Mouse (Mus musculus) forebrain, embryonic 15.5 days (tissue): ENCODE data around the gene Hist1h1d. TPM values are rescaled to one million over a fixed set of nuclear protein-coding genes. Genes with fewer than 3 reads are reported as not detected.

Experiments used
- ATAC-seq: fragments of 200-750 bp; cut with Nextera tagmentation; replicated peaks from 2 replicates; pipeline ENCODE4 v1.8.0; 2017; ENCODE audit warnings: mild to moderate bottlenecking, moderate TSS enrichment, moderate library complexity
- H3K27ac ChIP-seq: fragments of 300-500 bp; sonication (generic); replicated peaks from 2 replicates; pipeline ENCODE4 v1.5.1; 2015; ENCODE audit warnings: mild to moderate bottlenecking, inconsistent platforms
- H3K27me3 ChIP-seq: fragments of 300-500 bp; sonication (generic); 2 replicates; pipeline ENCODE4 v1.6.1; 2015; ENCODE audit warnings: inconsistent platforms
- H3K36me3 ChIP-seq: fragments of 300-500 bp; sonication (generic); 2 replicates; pipeline ENCODE4 v1.6.1; 2015; ENCODE audit warnings: mild to moderate bottlenecking, inconsistent platforms
- H3K4me1 ChIP-seq: fragments of 300-500 bp; sonication (generic); 2 replicates; pipeline ENCODE4 v1.6.1; 2015; ENCODE audit warnings: inconsistent platforms
- H3K4me2 ChIP-seq: fragments of 300-500 bp; sonication (generic); replicated peaks from 2 replicates; pipeline ENCODE4 v1.6.1; 2015; ENCODE audit warnings: mild to moderate bottlenecking, inconsistent platforms
- H3K4me3 ChIP-seq: fragments of 300-500 bp; sonication (generic); 2 replicates; pipeline ENCODE4 v1.5.1; 2015; ENCODE audit warnings: mild to moderate bottlenecking, inconsistent platforms
- H3K9ac ChIP-seq: fragments of 300-500 bp; sonication (generic); replicated peaks from 2 replicates; pipeline ENCODE4 v1.6.1; 2015; ENCODE audit warnings: mild to moderate bottlenecking, inconsistent platforms
- H3K9me3 ChIP-seq: fragments of 300-500 bp; sonication (generic); 2 replicates; pipeline ENCODE4 v1.6.1; 2016; ENCODE audit warnings: inconsistent platforms
- WGBS: fragments of 180-500 bp; shearing (Covaris S2); methylation state at CpG from one replicate; pipeline ENCODE4 v1.1.7; 2015; ENCODE audit warnings: mixed read lengths; 5-methylcytosine and 5-hydroxymethylcytosine counted together
- microRNA-seq: library from miRNA; unstranded; fragments of <30 nt; microRNA quantifications from one replicate; pipeline ENCODE4, GENCODE M21; 2016
- polyA plus RNA-seq: library from polyadenylated mRNA; unstranded; fragments of >200 nt; fragmentation: Nextera tagmentation; extraction: Ambion mirVana; gene quantifications from 2 replicates; pipeline ENCODE4 v1.2.1, GENCODE M21; 2015

The Hist1h1d gene
- polyA plus RNA-seq, 1 experiment from 2014 or later, result 0.25 TPM

DNA sequence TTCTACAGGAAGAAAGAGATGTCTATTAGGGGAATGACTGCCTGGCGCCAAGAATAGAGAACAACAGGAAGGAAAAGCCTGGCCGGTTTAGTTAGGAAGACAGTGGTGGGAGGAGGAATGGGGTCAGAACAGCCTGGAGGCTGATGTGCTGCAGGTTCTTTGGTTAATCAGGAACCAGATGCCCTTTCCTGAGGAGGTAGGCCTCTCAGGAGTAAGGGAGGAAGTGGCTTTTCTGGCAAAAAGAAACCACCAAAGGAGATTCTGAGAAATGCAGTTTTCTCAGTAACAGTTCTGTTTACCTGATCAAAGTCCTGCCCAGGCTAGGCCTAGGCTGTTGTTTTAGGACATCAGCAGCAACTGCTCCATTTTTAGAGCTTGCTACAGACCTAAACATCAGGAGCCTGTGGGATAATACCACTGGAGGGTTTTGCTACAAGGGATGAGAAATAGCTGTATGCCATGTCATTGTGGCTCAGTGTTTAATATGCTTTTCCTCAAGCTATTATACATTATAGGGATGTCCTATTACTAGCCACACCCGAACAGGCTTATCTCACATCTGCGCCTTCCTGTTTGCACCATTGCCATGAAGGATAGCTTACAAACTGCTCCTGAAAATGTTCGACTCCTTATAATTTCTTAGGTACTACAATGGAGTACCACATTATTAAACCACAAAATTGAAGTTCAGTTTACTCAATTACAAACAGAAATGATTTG is 40.1 kb downstream of the Hist1h1d start:
- 87% methylated on average over 5 of the region's 5 CpGs for WGBS
- Histone ChIP-seq H3K4me3 (no peak overlapping the region), H3K4me2 (no peak overlapping the region), H3K9ac (no peak overlapping the region), H3K36me3 (no peaks in the 10 kb centered on the region), H3K27ac (no peak overlapping the region), H3K4me1 (no peaks in the 10 kb centered on the region), H3K27me3 (no peaks in the 10 kb centered on the region), H3K9me3 (no peaks in the 10 kb centered on the region)
- no peak for ATAC-seq

DNA sequence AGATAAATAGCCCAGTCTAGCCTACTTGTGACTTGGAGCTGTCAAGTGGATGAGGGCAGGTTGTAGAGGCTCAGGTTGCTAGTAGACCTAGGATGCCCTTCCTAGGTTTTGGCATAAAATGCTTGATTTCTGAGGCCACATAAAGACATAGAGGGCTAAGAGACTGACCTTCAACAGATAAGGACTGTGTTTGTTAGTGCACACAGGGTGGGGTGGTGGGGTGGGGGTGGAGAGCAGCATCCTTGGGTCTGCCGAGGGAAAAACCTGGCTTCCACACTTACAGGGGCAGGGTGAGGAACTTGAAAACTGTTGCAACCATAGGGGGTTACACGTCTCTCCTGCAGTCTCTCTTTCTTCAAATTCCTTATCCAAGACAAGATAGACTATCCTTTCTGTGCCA is 42.1 kb downstream of the Hist1h1d start:
- no peak for ATAC-seq
- H3K27ac ChIP-seq, result no peak overlapping the region
- H3K9ac ChIP-seq, result no peak overlapping the region
- no peaks in the 10 kb centered on the region for H3K36me3 ChIP-seq
- WGBS, result 77% methylated on average over 2 of the region's 2 CpGs
- no peaks in the 10 kb centered on the region for H3K4me1 ChIP-seq
- no peaks in the 10 kb centered on the region for H3K27me3 ChIP-seq
- H3K4me3 ChIP-seq, result no peak overlapping the region
- no peaks in the 10 kb centered on the region for H3K9me3 ChIP-seq
- no peak overlapping the region for H3K4me2 ChIP-seq

DNA sequence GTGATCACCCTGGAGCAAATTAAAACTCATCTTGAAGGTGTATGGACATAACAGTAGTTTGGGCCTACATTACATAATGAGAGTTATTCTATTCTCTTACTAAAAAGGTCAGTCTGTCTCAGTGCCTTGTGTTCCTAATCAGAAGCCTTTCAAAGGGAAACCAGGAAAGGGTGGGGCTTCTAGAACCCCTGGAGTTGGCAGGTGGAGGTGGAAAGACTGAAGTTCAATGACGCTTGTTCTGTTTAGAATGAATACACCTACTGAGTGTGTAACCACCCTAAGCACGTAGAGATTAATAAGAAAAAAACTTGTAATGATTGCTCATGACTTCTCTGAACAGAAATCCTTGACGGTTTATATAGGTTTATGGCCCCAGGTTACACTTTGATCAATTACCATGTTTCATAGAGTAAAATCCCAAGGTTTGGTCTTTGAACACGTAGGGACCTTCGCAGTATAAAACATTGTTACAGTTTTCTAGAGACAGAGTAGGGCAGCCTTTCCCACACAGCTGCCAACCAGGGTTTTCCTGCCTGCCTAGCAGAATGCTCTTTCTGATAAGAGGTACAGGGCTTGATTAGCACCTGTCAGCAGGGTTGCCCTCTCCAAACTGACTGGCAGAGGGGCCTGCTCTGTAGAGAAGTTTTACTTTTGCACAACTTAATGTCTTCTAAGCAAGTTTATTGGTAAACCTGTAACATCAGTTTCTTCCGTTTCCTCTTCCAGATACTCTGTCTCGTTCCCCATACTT is 42.7 kb downstream of the Hist1h1d start:
- no peaks in the 10 kb centered on the region for H3K27me3 ChIP-seq
- 87% methylated on average over 7 of the region's 7 CpGs for WGBS
- H3K4me3 ChIP-seq, result no peak overlapping the region
- H3K27ac ChIP-seq, result no peak overlapping the region
- H3K4me1 ChIP-seq, result no peaks in the 10 kb centered on the region
- H3K4me2 ChIP-seq, result no peak overlapping the region
- ATAC-seq, result no peak
- no peak overlapping the region for H3K9ac ChIP-seq
- H3K9me3 ChIP-seq, result no peaks in the 10 kb centered on the region
- no peaks in the 10 kb centered on the region for H3K36me3 ChIP-seq

DNA sequence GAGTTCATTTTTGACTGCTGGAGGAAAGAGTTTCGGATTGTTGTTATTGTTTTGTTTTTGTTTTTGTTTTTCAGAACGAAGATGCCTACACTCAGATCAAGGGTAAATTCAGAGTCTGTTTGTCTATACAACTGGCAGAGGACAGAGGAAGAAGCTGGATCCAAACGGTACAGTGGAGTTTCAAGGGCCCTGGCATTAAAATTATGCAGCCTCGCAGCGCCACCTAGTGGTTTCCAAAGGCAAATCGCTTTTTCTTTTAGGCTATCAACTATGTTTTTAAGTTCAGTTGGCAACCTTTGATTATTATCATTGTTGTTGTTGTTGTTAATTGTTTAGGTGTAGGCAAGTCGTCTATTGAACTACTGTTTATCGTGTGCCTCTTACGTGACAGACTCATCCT is 44.9 kb downstream of the Hist1h1d start:
- H3K4me3 ChIP-seq, result no peak overlapping the region
- no peaks in the 10 kb centered on the region for H3K9me3 ChIP-seq
- H3K9ac ChIP-seq, result no peak overlapping the region
- WGBS, result 8% methylated on average over 9 of the region's 9 CpGs
- H3K4me1 ChIP-seq, result no peaks in the 10 kb centered on the region
- no peak overlapping the region for H3K27ac ChIP-seq
- no peaks in the 10 kb centered on the region for H3K27me3 ChIP-seq
- H3K36me3 ChIP-seq, result no peaks in the 10 kb centered on the region
- H3K4me2 ChIP-seq, result no peak overlapping the region
- ATAC-seq, result no peak

DNA sequence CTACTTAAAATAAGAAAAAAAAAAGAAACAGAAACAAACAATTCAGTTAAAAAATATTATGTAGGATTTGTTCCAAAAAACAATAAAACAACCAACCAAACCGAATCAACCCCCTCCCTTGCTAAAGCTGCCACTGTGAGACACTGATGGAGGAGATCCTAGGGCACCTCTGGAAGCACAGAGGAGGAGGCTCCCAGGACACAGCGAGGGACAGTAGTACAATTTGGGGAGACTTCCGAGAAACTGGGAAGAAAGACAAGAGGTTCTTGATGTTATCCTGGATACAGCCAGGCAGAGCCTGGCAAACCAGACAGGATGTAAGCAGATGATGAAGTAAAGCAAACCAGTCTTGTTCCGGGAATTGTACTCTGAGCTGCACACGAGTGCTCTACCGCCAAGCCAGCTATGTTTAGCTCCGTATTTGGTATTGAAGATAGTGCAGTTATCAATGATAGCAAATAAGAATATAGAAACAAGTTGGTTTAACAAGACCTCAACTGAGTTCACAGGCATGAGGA is 50.2 kb downstream of the Hist1h1d start:
- 91% methylated on average over 7 of the region's 7 CpGs for WGBS
- no peak for ATAC-seq
- H3K4me1 ChIP-seq, result no peaks in the 10 kb centered on the region
- no peak overlapping the region for H3K4me3 ChIP-seq
- no peak overlapping the region for H3K4me2 ChIP-seq
- H3K27ac ChIP-seq, result no peak overlapping the region
- H3K36me3 ChIP-seq, result no peaks in the 10 kb centered on the region
- no peak overlapping the region for H3K9ac ChIP-seq
- H3K27me3 ChIP-seq, result no peaks in the 10 kb centered on the region
- H3K9me3 ChIP-seq, result no peaks in the 10 kb centered on the region

DNA sequence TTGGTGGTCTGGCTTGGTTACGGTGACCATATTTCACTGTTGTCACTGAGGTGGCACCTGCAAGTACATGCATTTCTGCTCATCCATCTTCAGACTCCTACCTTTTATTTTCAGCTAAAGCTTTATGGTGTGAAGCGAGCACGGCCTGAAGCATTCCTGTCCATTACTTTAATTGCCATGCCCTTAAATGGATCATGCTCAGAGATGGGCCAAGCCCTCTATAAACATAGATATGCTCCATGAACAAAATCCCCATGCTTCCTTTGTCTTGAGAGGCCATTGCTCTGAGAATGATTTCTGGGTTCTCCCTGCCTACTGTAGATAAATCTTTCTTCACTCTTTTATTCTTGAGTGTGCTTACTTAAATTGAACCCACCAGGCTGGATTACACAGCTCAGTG is 51.4 kb downstream of the Hist1h1d start:
- Histone ChIP-seq H3K9me3 (no peaks in the 10 kb centered on the region), H3K4me3 (no peak overlapping the region), H3K4me2 (no peak overlapping the region), H3K4me1 (no peaks in the 10 kb centered on the region), H3K36me3 (no peaks in the 10 kb centered on the region), H3K27ac (no peak overlapping the region), H3K9ac (no peak overlapping the region), H3K27me3 (no peaks in the 10 kb centered on the region)
- ATAC-seq, result no peak
- WGBS, result 92% methylated on average over 3 of the region's 3 CpGs

DNA sequence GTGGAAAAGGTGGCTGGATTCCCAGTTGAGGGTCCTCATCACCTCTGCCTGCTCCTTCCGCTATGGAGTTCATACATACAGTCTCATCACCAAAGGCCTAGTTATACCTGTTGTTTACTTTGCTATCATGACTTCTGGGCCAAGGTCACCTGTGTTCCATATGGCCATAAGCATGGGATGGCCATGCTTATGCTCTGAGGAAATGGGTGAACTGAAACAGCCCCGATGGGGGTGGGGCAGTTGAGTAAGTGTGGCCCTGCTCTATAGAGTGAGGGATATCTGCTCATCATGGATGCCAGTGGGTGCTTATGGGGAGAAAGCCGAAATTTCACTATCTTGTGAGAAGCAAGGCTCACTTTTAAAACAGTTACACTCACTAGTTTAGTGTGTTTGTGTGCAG is 52.0 kb downstream of the Hist1h1d start:
- H3K9ac ChIP-seq, result no peak overlapping the region
- ATAC-seq, result no peak
- no peaks in the 10 kb centered on the region for H3K36me3 ChIP-seq
- WGBS, result 89% methylated on average over 3 of the region's 3 CpGs
- no peaks in the 10 kb centered on the region for H3K4me1 ChIP-seq
- no peak overlapping the region for H3K27ac ChIP-seq
- no peaks in the 10 kb centered on the region for H3K27me3 ChIP-seq
- no peak overlapping the region for H3K4me3 ChIP-seq
- no peak overlapping the region for H3K4me2 ChIP-seq
- no peaks in the 10 kb centered on the region for H3K9me3 ChIP-seq

DNA sequence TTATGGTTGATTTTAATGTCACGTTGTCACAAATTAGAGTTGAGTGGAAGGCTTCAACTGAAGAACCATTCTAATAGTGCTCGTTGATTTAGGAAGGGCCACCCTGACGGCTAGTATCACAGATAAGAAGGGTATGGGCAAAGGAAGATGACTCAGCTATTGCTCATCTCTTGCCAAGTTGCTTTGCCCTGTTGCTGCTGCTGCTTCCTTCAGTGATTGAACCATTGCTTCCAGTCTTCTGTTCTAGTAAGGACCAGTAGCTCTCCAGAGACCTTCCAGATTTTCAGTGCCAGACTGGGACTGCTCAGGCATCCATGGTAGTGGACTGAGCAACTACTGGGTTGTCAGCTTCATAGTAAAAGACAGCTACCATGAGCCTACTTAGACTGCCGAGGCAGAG is 56.1 kb downstream of the Hist1h1d start:
- Histone ChIP-seq H3K27ac (no peak overlapping the region), H3K9me3 (no peaks in the 10 kb centered on the region), H3K4me1 (no peaks in the 10 kb centered on the region), H3K9ac (no peak overlapping the region), H3K4me3 (no peak overlapping the region), H3K27me3 (no peaks in the 10 kb centered on the region), H3K4me2 (no peak overlapping the region), H3K36me3 (no peaks in the 10 kb centered on the region)
- WGBS, result 91% methylated on average over 4 of the region's 4 CpGs
- ATAC-seq, result no peak

DNA sequence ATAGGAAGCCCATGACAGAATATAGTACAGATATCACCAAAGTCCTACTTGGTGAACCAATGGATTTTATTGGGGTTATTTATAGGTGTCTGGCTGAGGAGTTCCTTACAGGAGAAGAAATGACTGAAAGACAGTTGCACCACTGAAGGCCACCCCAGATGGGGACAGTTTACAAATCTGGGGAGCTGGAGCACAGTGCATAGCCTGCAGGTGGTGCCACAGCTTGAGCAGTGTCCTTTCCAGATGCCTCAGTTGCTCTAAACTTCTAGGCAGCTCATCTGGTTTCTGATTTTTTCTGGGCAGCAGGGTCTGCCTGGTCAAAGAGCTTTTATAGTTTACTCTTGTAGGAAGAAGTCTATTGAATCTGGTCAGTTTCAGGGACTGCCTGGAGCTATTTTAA is 56.8 kb downstream of the Hist1h1d start:
- H3K27me3 ChIP-seq, result no peaks in the 10 kb centered on the region
- no peak overlapping the region for H3K4me2 ChIP-seq
- H3K9me3 ChIP-seq, result no peaks in the 10 kb centered on the region
- no peaks in the 10 kb centered on the region for H3K36me3 ChIP-seq
- H3K27ac ChIP-seq, result no peak overlapping the region
- no peaks in the 10 kb centered on the region for H3K4me1 ChIP-seq
- no peak overlapping the region for H3K4me3 ChIP-seq
- no peak overlapping the region for H3K9ac ChIP-seq
- ATAC-seq, result no peak

Small RNAs within 50 kb of the gene (microRNA-seq; reads per million reads assigned to microRNA genes)
- gene Gm44297, result not detected
- not detected for gene Gm44359
- not detected for gene Gm44394
- not detected for gene n-TStga1

Other genes starting within 250 kb of the Hist1h1d start
- gene Zfp322a, start 184.1 kb upstream of the Hist1h1d start, polyA plus RNA-seq, result 58.3 and 60.9 TPM in 2 replicates
- gene Abt1, start 129.4 kb upstream of the Hist1h1d start, polyA plus RNA-seq, result 13.0 and 13.2 TPM in 2 replicates
- gene Btn1a1, start 87.4 kb upstream of the Hist1h1d start, polyA plus RNA-seq, result 0.05 and 0.08 TPM in 2 replicates
- gene Btn2a2, start 64.4 kb upstream of the Hist1h1d start, polyA plus RNA-seq, result 0.11 TPM in 1 of 2 replicates, not detected in the other
- gene Hist1h4h, start 22.2 kb upstream of the Hist1h1d start, polyA plus RNA-seq, result 4.9 and 6.0 TPM in 2 replicates
- gene Hist1h2af, start 19.4 kb upstream of the Hist1h1d start, polyA plus RNA-seq, result 2.8 and 6.7 TPM in 2 replicates
- 2.7 and 3.4 TPM in 2 replicates for gene Hist1h3g, start 17.8 kb upstream of the Hist1h1d start, polyA plus RNA-seq
- gene Hist1h2bh, start 9.9 kb upstream of the Hist1h1d start, polyA plus RNA-seq, result 0.37 and 0.59 TPM in 2 replicates
- gene Hist1h3f, start 9.2 kb upstream of the Hist1h1d start, polyA plus RNA-seq, result 0.46 and 0.94 TPM in 2 replicates
- 0.70 and 0.73 TPM in 2 replicates for gene Hist1h4f, start 1.6 kb upstream of the Hist1h1d start, polyA plus RNA-seq
- gene Hist1h3e, start 9.1 kb downstream of the Hist1h1d start, polyA plus RNA-seq, result 2.6 and 2.7 TPM in 2 replicates
- 48.1 and 55.0 TPM in 2 replicates for gene Hist1h2ae, start 18.0 kb downstream of the Hist1h1d start, polyA plus RNA-seq
- 4.7 and 5.6 TPM in 2 replicates for gene Hist1h2bg, start 18.1 kb downstream of the Hist1h1d start, polyA plus RNA-seq
- gene Hist1h2bf, start 20.9 kb downstream of the Hist1h1d start, polyA plus RNA-seq, result 1.6 and 2.9 TPM in 2 replicates
- 1.5 and 2.0 TPM in 2 replicates for gene Hist1h2ad, start 21.1 kb downstream of the Hist1h1d start, polyA plus RNA-seq
- 4.5 and 5.1 TPM in 2 replicates for gene Hist1h3d, start 22.5 kb downstream of the Hist1h1d start, polyA plus RNA-seq
- gene Hist1h4d, start 28.3 kb downstream of the Hist1h1d start, polyA plus RNA-seq, result 76.0 and 88.6 TPM in 2 replicates
- 1.9 and 2.5 TPM in 2 replicates for gene Hist1h2be, start 67.9 kb downstream of the Hist1h1d start, polyA plus RNA-seq
- gene Hist1h1e, start 69.3 kb downstream of the Hist1h1d start, polyA plus RNA-seq, result 11.6 and 13.7 TPM in 2 replicates
- 1.0 and 1.1 TPM in 2 replicates for gene Hist1h2ac, start 130.7 kb downstream of the Hist1h1d start, polyA plus RNA-seq
- gene Hist1h2bc, start 130.9 kb downstream of the Hist1h1d start, polyA plus RNA-seq, result 33.7 and 35.6 TPM in 2 replicates
- gene Hist1h1t, start 142.6 kb downstream of the Hist1h1d start, polyA plus RNA-seq, result 0.20 TPM in 1 of 2 replicates, not detected in the other
- gene Hist1h4c, start 145.2 kb downstream of the Hist1h1d start, polyA plus RNA-seq, result 3.7 and 4.4 TPM in 2 replicates
- 2.0 and 3.4 TPM in 2 replicates for gene Hfe, start 157.6 kb downstream of the Hist1h1d start, polyA plus RNA-seq
- gene Hist1h1c, start 185.5 kb downstream of the Hist1h1d start, polyA plus RNA-seq, result 22.8 and 24.6 TPM in 2 replicates
- gene Hist1h3c, start 192.3 kb downstream of the Hist1h1d start, polyA plus RNA-seq, result 3.9 and 4.1 TPM in 2 replicates
- 1.8 and 2.0 TPM in 2 replicates for gene Hist1h2bb, start 193.5 kb downstream of the Hist1h1d start, polyA plus RNA-seq
- gene Hist1h2ab, start 197.9 kb downstream of the Hist1h1d start, polyA plus RNA-seq, result 26.0 and 31.2 TPM in 2 replicates
- gene Hist1h3b, start 199.0 kb downstream of the Hist1h1d start, polyA plus RNA-seq, result 7.9 and 11.7 TPM in 2 replicates
- gene Hist1h4b, start 203.8 kb downstream of the Hist1h1d start, polyA plus RNA-seq, result 2.8 and 3.8 TPM in 2 replicates
- 0.38 TPM in 1 of 2 replicates, not detected in the other for gene Hist1h4a, start 208.0 kb downstream of the Hist1h1d start, polyA plus RNA-seq
- gene Hist1h3a, start 209.1 kb downstream of the Hist1h1d start, polyA plus RNA-seq, result 2.7 and 3.2 TPM in 2 replicates
- gene Hist1h1a, start 210.4 kb downstream of the Hist1h1d start, polyA plus RNA-seq, result 1.5 TPM in 2 replicates
- 0.11 TPM in 1 of 2 replicates, not detected in the other for gene Trim38, start 216.7 kb downstream of the Hist1h1d start, polyA plus RNA-seq